Mouse (Mus musculus) heart, postnatal 25 days (tissue): ENCODE results near the gene Olfr543. TPM values are rescaled to one million over a fixed set of nuclear protein-coding genes. Genes with fewer than 3 reads are reported as not detected.

Experiments
- DNase-seq: peaks from one replicate; pipeline ENCODE4 v3.0.0; 2022; ENCODE audit warnings: low spot score
- intact Hi-C: fragments of 180-260 bp; cut with DNase I; formaldehyde crosslinking; loops from one replicate; pipeline ENCODE4 v1.15.1; 2025
- total RNA-seq, 2 experiments: library from RNA; stranded (reverse); gene quantifications; 2 replicates each; pipeline ENCODE4 v1.2.3; 2021

Olfr543 gene
- total RNA-seq, 2 experiments from 2014 or later, result not detected

DNA sequence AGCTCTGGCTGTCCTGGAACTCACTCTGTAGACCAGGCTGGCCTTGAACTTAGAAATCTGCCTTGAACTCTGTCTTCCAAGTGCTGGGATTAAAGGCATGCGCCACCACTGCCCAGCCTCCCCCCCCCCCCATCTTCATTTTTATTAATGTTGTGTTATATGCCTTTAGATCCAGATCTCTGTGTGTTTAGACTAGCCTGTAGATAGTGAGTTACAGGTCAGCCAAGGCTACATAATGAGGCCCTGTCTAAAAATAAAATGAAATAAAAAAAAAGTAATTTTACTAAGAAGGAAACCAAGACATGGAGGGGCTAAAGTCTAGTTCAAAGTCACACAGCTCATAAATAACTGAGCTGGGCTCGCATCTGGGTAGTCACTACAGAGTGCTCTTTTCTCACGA is 2.6 kb downstream of the Olfr543 start:
- intact Hi-C loops, result no loop called here
- no peak for DNase-seq

DNA sequence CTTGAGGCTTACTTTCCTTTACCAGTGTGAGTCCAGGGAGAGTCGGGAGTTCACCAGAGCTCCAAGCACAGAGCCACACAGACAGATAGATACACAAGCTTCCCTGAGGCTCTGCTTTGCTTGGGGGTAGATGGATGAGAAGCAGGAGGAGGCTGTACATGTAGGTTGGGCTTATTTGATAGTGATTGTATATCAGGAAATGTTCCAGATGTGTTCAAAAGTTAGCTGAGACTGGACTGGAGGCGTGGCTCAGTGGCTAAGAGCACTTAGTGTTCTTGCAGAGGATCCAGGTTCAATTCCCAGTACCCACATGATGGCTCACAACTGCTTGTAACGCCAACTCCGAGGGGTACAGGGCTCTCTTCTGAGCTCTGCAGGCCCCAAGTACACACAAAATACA is 3.1 kb downstream of the Olfr543 start:
- no peak for DNase-seq
- intact Hi-C loops, result no loop called here

DNA sequence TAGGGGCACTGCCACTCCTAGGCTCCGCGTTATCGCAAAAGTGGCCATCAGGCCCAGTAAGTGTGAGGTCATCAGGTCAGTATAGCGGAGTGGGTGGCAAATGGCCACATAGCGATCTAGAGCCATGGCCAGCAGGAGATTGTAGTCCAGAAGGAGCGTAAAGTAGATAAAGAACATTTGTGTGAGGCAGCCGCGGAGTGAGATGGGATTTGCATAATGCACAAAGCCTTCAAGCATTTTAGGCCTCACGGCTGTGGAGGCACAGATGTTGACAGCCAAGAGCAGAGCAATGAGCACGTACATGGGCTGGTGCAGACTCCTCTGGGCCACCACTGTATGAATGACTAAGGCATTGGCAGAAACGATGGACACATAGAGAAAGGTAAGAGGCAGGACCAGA is 4.1 kb downstream of the Olfr543 start:
- intact Hi-C loops, result no loop called here
- no peak for DNase-seq

DNA sequence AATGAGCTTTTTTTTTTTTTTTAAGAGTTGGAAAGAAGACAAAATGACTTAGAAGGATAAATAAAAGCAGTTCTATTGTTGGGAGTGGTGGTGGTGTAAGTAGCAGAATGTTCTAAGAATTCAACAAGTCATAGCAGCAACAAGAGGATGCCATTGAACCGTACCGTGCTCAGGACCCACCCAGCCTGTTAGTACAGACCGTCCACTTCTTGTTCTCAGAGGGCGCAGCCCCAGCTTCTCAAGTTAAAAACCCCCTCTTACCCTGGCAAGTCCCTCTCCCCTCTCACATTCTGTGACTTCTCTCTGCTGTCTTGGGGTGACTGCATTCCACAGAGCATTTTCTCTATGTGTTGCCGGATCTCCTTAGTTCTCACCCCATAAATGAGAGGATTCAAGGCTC is 4.9 kb downstream of the Olfr543 start:
- DNase-seq, result no peak
- intact Hi-C loops, result no loop called here

DNA sequence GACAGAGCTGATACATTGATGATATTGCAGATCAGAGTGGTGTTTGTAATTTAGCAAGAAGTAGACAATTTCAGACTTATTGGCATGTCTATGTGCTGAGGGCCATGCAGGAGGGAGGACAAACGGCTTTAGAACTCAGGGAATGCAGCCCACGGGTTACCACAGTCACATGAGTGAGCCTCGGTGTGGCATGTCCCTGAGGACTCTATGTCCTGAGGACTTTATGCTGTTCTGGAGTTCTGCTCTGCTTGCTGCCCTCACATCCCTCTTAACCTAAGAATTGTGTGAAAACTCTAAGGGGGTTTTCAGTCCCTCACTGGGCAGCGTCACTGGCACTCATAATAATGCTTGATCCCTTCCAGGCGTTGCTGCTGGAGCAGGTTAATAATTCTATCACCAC is 8.8 kb downstream of the Olfr543 start:
- no peak for DNase-seq
- intact Hi-C loops, result no loop called here

DNA sequence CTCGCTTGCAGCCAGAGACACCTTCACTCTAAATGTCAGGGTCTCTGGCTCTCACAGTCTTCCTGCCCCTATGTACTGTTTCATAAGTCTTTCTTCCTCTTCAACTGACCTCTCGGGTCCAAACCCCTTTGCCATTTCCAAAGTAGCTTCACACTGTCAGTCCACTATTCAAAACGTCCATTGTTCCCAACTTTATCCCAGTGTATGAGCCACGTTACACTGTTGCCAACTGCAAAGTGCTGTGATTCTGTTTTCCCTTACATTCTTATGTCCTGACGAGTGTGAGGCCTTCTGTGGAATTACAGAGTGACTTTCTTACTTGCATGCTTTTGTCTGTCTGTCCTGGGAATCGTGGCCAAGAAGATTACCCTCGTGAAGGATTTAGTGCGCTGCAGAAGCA is 13.9 kb downstream of the Olfr543 start:
- intact Hi-C loops, result no loop called here
- no peak for DNase-seq

DNA sequence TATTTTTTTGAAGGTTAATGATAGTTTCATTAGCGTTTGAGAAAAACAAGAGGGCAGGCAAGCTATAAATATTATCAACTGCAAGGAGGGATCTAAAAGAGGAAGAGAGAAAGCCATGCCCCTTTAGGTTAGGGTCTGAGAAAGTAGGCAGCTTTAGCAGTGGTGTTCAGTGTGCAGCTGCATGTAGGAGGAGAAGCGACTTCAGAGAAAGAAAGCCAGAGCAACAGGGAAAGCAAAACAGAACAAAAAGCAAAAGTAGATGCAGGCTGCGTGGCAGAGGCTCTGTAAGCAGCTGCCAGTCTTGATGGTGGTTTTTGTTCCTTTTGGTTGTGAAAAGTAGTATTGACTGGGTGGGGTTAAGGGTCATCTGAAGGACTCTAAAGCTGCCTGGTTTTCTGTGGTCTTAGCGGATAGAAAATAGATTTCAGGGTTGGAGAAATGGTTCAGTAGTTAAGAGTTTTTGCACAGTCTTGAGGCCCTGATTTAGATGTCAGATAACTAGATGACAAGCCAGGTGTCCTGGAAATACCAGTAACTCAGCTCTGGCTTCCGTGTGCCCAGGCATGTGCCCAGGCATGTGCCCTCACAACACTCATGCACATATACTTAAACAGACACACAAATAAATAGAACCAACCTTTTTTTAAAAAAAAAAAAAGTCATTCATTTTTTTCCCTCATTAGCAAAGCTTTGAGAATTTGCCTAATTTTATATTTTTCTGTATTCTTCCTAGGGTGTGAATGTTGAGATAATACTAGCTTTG is 22.7 kb downstream of the Olfr543 start:
- intact Hi-C loops, result no loop called here
- no peak for DNase-seq

DNA sequence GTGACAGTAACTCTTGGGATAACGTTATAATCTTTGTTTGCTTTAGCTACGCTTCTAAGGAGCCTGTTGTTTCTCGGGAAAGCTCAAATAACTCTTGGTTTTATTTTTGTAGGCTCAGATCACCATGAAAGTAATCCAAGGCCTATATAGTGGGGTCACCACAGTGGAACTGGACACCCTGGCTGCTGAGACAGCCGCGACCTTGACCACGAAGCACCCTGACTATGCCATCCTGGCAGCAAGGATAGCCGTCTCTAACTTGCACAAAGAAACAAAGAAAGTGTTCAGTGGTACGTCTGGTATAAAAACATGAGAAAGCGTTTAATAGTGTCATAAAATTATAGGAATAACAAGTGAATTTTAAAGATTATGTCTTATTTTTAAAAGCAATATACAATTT is 35.0 kb downstream of the Olfr543 start:
- no peak for DNase-seq
- intact Hi-C loops, result no loop called here

DNA sequence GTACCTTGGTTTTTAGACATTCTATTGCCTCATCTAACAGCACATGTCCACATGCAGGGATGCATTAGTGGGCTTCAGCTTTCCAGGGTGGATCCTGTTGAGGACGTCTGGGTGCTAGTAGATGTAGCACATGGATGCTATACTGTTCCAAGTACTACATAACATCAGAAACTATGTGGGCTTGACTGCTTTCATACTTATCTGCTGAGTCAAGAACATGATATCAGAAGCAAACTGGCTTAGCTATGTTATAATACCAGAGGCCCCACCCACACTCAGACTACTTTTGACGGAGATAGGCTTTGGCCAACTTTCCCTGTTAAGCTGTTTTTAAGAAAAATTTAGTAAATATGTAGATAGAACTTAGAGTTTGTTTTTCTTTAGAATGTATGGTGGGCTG is 37.2 kb downstream of the Olfr543 start:
- DNase-seq, result no peak
- intact Hi-C loops, result no loop called here

DNA sequence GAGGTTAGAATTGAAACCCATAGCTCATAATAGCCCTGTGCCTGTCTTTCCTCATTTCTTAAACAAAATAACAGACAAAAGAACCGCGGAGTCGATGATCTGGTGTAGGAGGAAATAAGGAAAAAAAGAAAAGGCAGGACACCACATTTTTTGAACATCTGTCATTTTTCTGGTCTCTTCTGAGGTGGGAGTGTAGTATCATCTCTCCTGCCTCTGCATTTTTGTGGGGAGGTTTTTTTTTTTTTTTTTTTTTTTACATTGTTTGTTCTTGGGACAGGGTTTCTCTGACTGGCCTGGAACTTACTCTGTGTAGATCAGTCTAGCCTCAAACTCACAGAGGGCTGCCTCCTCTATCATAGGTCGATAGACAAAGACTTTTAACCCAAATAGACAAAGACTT is 39.0 kb downstream of the Olfr543 start:
- no peak for DNase-seq
- intact Hi-C loops, result no loop called here

DNA sequence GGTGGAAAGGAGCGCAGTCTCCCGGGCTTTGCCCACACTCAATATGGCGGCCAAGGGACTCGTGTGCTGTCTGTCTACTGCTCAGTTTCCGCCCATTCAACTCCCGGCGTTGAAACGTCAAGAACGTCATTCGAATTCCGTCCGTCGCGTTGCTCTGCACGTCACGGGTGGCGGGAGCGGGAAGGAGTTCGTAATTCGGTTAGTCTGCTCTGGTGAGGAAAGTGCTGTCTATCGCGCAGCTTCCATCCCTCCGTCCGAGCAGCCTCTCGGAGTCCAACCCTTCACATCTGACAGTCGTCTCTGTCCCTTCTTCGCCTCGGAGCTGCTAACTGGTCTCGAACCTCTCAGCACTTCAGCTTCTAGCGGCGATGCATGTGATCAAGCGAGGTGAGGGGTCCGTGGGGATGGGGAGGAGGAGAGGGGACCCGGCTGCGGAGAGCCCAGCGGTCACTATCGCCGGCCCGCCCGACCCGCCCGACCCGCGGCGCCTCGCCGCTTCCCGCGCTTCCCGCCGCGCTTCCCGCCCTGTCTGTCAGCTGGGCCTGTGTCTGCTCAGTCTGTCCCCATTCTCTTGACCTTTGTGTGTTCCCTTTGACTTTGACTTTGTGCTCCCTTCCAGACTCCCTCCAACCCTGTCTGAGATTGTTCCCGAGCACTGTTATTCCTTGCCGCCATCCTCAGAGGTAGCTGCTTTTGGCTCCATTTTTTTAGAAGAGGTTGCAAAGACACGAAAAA is 39.7 kb downstream of the Olfr543 start, which contains the start of gene Rrm1:
Rrm1 (plus strand) TSS at position 39 of the 735 bp plus-strand sequence.
- intact Hi-C loops, result no loop called here
- DNase-seq, result peak; percentile 89

DNA sequence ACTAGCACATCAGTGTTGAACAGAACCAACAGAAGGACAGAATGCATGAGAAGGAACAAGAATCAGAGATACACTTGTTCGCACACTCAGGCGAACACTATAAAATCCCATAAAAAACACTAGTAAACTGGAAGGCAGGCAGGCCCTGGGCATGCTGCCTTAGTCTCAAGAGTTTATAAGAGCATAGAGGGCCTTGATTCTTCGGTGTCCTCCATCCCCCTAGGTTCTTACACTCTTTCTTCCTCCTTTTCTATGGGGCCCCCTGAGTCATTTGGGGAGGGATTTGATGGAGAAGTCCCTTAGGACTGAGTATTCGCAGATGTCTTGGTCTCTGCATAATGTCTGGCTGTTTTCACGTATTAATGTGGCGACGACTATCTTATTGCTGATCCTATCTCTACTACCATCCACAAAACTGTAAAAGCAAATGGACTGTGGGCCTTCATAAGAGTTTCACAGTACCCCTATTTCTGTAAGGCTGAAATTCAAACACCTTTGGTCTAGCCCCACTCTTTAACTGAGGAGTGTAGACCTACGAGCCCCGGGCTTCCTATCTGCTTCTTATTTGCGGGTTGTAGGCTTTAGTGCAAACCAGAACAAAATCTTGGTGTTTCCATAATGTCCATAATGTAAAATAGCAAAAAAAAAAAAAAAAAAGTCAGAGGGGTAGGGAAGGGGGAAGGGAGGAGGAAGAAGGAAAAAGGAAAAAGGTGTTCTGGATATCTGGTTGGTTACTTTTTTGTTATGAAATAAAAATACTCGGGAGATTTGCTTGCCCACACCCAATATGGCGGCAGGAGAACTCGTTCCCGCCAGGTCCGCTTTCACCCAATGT is 40.4 kb downstream of the Olfr543 start:
- intact Hi-C loops, result no loop called here

DNA sequence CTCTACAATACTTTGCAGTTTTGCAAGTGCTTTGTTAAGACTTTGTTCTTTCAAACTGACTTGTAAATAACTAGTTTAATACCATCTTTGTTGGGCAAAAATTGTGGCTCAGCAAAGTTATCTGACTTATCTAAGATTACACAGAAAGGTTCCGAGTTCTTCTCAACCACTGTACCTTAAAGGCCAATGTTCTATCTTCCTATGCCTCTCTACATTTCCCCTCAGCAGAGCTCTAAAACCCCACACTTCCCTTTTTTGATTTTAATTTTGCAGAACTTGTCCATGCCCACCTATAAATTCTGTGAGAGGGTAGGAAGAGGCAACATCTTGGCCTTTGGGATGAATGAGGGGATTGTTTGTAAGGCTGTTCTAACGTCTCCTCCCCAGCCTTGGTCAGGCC is 47.1 kb downstream of the Olfr543 start:
- intact Hi-C loops, result loop anchor here (5.0 kb wide), 1 partner anchor 777 kb away; no protein-coding TSS in a partner anchor
- DNase-seq, result no peak

More for the DNA sequence above, 40.4 kb downstream of the Olfr543 start:
- DNase-seq, result no peak

Other genes starting within 250 kb of the Olfr543 start
- gene Rhog, start 225.6 kb downstream of the Olfr543 start, total RNA-seq, result 10 to 100 TPM; 24.8 to 30.5 TPM
- gene Stim1, start 213.9 kb downstream of the Olfr543 start, total RNA-seq, result 10 to 100 TPM; 21.6 to 21.8 TPM
- gene Rrm1, start 40.0 kb downstream of the Olfr543 start, total RNA-seq, result 10 to 100 TPM in 1 of 2 experiments, 1 to 10 TPM in 1; 8.4 to 11.5 TPM
- gene Olfr544, start 6.6 kb upstream of the Olfr543 start, total RNA-seq, result not detected
- gene Olfr545, start 17.9 kb upstream of the Olfr543 start, total RNA-seq, result not detected
- not detected for gene Olfr547, start 53.1 kb upstream of the Olfr543 start, total RNA-seq
- not detected for gene Olfr548-ps1, start 59.2 kb upstream of the Olfr543 start, total RNA-seq
- not detected for gene Olfr549, start 68.2 kb upstream of the Olfr543 start, total RNA-seq
- 1 to 10 TPM; 5.4 to 5.5 TPM for gene Trim21, start 83.8 kb upstream of the Olfr543 start, total RNA-seq
- under 1 TPM; 0.10 to 0.17 TPM for gene Olfr550, start 89.8 kb upstream of the Olfr543 start, total RNA-seq
- not detected for gene Olfr551, start 110.2 kb upstream of the Olfr543 start, total RNA-seq
- gene Olfr552, start 116.1 kb upstream of the Olfr543 start, total RNA-seq, result under 1 TPM; 0.08 to 0.36 TPM
- gene Olfr553, start 136.5 kb upstream of the Olfr543 start, total RNA-seq, result not detected
- gene Olfr554, start 156.8 kb upstream of the Olfr543 start, total RNA-seq, result not detected
- not detected for gene Olfr555, start 177.1 kb upstream of the Olfr543 start, total RNA-seq
- gene Olfr556, start 183.2 kb upstream of the Olfr543 start, total RNA-seq, result not detected
- gene Trim68, start 205.6 kb upstream of the Olfr543 start, total RNA-seq, result 1 to 10 TPM; 6.5 to 8.2 TPM
- gene Olfr557, start 214.2 kb upstream of the Olfr543 start, total RNA-seq, result not detected
- gene Olfr558, start 220.5 kb upstream of the Olfr543 start, total RNA-seq, result 1 to 10 TPM; 2.4 to 4.4 TPM
- gene Olfr33, start 237.4 kb upstream of the Olfr543 start, total RNA-seq, result not detected
- not detected for gene Olfr559, start 245.8 kb upstream of the Olfr543 start, total RNA-seq